Mouse (Mus musculus): ENCODE measurements around the gene Depdc5.
A peak's percentile ranks its signal among the peaks of the same experiment; 100 is the strongest.
"Not testable (repeated sequence)": the region's sequence is repeated elsewhere in the genome, so short reads cannot be mapped to it uniquely, and the experiment has no call there.

The Depdc5 gene

DNA sequence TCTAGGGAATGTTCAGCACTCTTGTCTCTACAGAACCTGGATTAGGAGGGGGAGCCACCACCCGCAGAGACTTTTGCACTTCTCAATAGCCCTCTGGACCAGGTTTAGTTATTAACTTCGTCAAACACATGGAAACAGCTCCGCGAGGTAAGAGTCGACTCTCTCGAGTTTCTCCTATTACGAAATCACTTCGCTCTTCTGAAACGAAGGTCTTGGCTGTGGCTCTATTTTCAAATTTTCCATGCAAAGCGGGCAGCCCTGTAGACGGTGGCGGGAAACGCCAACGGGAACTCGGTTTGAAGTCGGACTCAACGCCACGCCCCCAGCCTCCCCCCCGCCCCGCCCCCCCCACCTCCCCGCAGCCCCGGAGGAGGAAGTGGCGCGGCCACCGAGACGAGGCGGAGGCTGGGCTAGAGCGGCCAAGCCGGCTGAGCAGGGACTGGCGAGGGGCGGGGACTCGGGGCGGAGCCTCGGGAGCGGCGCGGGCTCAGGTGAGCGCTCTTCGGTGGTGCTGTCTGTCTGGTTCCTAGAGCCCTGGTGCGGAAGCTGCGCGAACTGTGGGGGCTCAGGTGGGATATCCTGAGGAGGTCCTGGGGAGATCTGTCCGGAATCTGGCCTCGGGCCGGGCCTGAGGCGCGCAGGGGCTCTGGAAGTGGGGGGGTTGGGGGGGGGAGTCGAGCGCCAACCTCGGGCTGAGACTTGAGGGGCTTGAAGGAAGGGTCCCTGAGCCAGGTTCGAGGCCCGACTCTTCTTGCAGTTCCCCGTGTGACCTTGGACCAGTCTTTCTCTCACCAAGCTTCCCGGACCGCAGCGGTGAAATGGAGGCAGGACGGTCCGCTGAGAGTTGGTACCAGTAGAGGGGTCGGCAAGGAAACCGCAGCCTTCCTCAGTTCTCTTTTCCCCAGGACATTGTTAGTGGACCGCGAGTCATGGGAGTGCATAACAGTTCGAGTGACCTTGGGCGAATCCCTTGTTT lies at the start of gene Depdc5:
TSS of gene Depdc5 (plus strand) at position 449 of the 976 bp plus-strand sequence.
- peak; percentile 95 for DNase-seq

DNA sequence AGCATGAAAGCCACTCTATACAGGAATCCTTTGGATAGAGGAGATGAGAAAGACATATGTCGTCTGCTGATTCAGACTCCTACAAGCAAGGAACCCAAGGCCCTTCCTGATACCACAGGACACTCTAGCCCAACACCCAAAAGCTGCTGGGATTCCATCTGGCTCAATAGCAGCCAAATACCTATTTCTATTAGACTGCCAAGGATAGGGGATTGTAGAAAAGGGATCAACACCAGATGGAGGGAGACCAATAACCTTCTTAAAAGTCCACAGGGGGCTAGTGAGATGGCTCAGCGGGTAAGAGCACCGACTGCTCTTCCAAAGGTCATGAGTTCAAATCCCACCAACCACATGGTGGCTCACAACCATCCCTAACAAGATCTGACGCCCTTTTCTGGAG lies 48.1 kb upstream of the Depdc5 start:
- no peak for DNase-seq

DNA sequence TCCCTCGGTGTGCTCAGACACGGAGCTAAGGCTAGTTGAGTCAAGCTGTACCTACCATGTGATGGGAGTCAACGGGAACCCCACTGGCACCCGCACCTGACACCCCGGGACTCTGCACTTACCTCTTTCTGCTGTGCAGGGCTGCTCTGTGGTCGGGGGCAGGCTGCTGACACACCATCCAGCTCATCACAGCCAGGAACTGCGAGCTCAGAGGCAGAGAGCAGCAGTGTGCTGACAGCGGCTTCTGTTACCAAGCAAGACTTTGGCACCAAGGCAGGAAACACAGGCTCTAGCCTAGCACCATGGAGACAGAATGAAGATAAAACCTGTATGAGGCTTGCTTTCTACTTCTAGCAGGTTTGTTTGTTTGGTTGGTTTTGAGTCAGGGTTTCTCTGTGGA lies 43.0 kb upstream of the Depdc5 start:
- no peak for DNase-seq

DNA sequence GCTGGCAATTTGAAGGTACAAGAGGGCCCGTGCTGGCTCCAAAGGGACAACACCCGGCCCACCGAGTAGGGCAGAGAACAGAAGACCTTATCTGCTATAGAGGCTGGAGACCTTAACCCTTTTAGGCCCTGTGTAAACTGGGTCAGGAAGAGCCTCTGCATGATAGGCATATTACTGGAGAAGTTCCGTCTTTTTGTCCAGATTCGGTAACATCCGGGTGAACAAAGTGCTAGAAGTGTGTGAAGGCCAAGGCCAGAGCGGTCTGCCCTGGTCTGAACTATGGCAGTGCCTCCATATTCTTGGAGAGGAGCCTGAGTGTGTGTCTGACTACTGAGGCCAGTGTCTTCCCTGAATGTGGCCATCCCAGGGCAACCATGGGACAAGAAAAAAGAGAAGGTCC lies 36.5 kb upstream of the Depdc5 start, which contains the start of gene Gm20671:
TSS of gene Gm20671 (minus strand) at position 101 of the 400 bp plus-strand sequence.
- DNase-seq = no peak

DNA sequence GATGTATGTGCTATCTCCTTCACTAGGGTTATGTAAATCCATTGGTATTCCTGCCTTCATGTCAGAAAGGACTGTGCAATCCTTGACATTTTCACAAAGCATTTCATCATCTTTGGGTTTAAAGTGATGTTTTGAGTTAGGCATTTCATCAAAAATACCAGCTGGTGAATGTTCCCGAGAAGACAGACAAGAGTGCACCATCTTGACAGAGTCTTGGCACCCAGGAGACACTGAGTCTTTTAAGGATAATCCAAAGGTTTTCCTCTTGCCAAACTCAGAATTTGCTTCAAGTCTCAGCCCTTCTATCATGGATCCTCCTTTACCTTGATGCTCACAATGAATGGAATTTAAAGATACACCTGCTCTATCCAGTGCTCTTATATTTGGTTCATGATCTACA lies 34.7 kb upstream of the Depdc5 start:
- DNase-seq = not testable (repeated sequence)

DNA sequence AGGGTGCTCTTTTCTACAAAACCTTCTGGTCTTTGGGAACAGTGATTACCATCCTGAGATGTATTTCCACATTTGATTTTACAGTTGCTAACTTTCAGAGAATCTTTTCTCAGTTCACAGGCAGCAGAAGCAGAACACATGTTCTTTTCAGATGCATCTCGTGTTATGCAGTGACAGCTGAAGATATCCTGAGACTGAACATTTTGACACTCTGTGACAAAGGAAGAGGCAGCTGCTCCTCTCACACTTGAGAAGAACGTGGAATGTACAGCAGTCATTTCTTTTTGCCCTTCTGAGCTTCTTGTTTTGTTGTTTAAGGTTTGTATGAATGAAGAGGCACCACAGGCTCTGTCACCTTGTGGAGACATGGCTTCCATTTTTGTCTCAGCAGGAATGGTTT lies 33.4 kb upstream of the Depdc5 start:
- DNase-seq = no peak

DNA sequence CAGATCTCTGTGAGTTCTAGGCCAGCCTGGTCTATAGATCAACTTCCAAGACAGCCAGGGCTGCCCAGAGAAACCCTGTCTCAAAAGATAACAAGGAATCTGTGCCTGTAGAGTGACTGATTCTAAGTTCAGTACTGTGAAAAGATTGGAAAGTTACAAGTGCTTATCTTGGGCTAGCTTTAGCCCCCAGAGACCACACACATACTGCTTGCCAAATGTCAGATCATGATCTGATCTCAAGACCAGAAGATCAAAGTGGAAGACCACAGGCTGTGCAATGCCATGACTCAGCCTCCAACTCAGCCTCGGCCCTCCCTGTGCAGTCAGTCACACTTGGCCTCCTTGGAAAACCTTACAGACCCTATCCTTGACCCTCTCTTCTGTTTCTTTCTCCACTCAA lies 29.0 kb upstream of the Depdc5 start:
- no peak for DNase-seq

DNA sequence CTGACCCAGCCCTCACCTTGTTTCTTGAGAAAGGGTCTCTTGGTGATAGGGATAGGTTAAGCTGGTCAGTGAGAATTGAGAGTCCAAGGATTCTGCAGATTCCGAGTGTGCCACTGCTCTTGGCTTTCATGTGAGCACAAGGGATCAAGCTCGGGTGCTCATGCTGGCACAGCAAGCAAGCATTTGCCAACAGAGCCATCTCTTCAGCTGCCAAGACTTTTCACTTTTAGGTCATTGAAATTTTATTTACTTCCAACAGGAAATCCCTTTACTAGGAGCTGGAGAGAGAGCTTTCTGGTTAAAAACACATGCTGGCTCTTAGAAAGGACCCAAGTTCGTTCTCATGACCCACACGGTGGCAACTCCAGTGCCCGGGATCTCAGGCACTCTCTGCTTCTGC lies 26.5 kb upstream of the Depdc5 start:
- no peak for DNase-seq

DNA sequence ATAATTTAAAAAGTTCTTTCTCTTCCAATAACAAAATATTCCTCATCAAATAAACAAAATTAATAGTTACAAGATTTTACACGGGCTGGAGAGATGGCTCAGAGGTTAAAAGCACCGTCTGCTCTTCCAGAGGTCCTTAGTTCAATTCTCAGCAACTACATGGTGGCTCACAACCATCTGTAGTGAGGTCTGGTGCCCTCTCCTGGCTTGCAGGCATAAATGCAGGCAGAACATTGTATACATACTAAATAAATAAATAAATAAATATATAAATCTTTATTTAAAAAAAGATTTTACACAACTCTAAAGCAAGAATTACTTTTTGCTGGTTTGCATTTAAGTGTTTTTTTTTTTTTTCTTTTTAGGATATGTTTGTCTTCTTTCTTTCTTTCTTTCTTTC lies 23.5 kb upstream of the Depdc5 start:
- DNase-seq = no peak

DNA sequence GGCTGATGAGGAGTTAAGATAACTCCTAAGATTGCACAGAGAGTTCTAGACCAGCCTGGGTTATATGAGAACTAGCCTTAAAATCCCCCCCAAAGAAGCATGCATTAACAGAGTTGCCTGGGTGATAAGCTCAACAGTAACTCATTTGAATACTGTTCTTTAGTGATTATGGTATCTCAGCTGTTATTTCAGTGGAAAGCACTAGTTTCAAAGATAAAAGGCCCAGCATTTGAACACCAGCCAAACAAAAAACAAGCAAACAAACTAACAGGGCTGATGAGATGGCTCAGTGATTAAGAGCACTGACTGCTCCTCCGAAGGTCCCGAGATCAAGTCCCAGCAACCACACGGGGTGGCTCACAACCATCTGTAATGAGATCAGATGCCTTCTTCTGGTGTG lies 14.3 kb upstream of the Depdc5 start:
- DNase-seq = no peak

DNA sequence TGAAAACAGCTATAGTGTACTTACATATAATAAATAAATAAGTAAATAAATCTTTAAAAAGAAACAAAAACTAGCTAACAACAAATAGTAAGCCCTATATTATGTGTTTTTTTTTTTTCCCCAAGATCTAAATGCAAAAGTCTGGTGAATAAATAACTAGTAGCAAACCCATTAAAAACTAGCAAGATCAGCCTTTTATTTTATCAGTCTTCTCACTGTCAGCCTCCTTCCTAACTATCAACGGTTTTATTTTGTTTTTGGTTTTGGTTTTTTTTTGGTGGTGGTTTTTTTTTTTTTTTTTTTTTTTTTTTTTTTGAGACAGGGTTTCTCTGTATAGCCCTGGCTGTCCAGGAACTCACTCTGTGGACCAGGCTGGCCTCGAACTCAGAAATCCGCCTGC lies 13.9 kb upstream of the Depdc5 start:
- DNase-seq = not testable (repeated sequence)

DNA sequence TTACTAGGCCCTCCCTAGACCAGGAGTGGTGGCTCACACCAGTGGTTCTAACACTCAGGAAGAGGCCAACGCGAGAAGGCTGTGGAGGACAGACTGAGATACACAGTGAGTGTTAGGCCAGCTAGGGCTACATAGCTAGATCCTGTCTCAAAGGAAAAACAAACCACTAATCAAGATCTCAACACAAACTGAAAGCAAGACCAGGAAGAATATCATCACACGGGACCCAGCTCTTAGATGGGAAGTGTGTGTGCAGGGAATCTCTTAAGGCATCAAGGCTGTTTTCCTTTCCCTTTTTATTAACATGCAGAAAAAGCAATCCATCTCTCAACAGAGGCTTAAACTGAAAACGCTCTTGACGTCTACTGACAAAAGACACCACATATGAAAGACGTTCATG lies 11.5 kb upstream of the Depdc5 start:
- no peak for DNase-seq

DNA sequence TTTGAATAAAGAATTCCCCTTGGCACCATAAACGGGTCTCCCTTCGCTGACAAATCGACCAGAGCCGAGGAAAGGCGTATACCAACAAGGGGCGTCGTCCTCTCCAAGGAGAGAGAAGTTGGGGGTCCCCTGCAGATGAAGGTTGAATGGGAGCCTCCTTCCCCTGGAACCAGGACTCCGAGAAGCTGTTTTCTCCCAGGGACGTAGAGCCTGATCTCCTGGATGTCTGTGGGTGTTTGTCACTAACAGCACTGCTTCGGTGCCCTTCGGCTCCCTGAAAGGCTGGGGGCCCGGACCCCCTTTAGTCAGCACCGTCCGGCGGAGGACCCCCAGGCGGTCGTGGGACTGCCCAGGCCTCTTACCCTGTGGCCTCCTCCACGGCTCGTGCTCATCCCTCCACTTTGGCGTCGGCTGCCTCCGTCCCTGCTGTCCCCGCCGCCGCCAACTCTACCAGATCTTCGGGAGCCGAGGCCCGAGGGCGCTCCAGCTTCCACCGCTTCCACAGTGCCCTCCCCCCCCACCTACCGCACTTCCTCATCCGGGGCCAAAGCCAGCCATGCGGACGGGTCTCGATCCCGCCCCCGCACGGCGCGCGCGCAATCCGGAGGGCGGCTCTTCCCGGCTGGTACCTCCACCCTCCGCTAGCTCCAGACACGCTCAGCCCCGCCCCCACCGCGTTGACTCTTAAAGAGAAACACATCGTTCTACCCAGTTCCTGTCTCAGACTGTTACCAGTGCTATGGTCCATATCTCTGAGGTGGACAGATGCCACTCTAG lies 9.6 kb upstream of the Depdc5 start, which contains the start of gene Prr14l:
TSS of gene Prr14l (minus strand) at position 526 of the 777 bp plus-strand sequence.
- DNase-seq = peak; percentile 97

DNA sequence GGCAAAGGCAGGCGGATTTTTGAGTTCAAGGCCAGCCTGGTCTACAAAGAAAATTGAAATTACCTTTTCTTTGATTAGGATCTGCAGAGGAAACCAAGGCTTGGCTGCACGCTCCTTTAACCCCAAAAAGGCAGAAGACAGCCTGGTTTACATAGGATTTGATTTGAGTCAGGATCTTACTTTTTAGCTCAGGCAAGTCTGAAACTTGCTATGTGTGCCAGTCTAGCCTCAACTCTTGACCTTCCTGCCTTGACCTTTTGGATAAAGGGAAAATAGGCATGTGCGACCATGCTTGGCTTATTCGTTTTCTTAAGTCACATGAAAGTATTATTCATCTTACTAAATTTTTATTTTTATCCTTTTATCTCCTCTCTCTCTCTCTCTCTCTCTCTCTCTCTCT lies 8.7 kb upstream of the Depdc5 start:
- no peak for DNase-seq

DNA sequence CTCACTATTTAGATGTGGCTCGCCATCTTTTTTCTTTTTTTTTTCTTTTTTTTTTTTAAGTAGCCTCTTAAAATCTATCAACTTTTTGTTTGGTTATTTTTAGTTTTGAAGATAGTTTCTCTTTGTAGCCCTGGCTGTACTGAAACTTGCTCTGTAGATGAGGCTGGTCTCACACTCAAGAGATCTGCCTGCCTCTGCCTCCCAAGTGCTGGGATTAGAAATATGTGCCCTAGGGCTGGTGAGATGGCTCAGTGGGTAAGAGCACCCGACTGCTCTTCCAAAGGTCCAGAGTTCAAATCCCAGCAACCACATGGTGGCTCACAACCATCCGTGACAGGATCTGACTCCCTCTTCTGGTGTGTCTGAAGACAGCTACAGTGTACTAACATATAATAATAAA lies 8.2 kb upstream of the Depdc5 start:
- not testable (repeated sequence) for DNase-seq

DNA sequence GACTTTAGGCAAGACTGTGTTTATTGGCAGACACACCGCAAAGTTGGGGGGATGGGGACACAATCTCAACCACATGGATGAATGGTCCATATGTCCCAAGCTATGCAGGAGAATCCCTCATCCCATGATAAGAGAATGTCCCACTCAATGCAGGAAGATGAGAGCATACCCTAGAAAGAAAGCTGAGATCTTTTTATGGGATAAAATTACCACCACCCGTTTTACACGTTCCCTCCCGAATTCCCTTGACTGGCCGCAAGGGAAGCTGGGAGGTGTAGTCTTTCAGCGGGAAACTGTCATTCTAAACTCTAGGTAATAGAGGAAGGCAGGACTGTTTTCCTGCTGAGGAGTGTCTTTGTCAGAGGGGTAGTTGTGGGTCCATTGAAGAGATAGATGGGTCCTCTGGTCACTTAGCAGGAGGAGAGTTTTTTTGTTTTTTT lies 5.7 kb upstream of the Depdc5 start:
- peak in 1 of 2 experiments; percentile 24 for DNase-seq

DNA sequence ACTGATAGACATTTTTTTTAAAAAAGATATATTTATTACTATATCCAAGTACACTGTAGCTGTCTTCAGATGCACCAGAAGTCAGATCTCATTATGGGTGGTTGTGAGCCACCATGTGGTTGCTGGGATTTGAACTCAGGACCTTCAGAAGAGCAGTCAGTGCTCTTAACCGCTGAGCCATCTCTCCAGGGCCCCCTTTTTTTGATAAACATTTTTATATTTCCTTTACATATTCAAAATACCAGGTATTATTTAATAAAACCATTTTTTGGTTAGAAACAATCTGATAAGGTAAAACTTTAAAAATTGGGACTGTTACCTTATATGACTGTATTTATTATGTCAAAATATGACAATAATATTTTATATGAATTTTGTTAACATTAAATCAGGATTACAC lies 2.4 kb upstream of the Depdc5 start:
- DNase-seq = no peak

DNA sequence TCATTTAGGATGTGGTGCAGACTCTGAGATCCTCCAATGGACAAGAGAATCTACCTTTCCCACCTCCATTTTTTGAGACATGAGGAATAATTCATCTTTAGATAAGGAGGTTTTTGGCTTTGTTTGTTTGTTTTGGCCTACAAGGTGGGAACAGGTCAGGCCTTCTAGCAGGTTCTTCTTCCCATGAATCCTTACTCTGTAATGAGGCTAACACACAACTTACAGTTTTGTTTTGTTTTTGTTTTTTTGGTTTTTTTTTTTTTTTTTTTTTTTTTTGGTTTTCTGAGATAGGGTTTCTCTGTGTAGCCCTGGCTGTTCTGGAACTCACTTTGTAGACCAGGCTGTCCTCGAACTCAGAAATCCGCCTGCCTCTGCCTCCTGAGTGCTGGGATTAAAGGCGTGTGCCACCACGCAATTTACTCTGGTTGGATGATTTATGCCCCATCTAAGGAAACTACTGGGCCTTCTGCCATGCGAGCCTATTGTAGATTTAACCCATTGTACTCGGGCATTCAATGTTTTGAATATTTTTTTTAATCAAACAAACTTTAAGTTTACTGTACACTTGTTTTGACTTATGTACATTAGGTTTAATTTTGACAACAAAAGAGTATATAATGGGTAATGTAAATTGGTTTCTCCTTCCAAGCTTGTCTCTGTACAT lies 900 bp upstream of the Depdc5 start:
- no peak for DNase-seq

DNA sequence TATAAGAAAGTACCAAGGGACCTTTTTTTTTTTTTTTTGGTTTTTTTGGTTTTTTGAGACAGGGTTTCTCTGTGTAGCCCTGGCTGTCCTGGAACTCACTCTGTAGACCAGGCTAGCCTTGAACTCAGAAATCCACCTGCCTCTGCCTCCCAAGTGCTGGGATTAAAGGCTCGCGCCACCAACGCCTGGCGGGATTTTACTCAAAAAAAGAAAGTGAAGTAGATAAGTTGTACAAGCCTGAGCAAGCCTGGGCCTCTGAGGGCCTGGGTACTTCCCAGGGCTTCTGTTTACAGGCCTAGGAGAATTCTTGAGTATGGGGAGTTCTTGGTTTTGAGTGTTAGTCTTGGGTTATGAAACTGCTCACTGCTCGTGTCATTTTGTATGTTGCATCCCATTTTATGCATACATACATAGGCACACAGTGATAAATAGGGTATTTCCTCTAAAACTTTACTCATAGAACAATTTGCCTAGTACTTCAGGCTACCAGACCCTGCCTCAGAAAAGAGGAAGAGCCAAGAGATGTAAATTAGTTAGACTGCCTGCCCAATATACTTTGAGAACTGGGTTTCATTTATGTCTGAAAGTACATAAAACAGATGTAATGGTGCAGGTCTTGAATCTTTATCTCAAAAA lies 6.0 kb downstream of the Depdc5 start:
- no peak for DNase-seq

DNA sequence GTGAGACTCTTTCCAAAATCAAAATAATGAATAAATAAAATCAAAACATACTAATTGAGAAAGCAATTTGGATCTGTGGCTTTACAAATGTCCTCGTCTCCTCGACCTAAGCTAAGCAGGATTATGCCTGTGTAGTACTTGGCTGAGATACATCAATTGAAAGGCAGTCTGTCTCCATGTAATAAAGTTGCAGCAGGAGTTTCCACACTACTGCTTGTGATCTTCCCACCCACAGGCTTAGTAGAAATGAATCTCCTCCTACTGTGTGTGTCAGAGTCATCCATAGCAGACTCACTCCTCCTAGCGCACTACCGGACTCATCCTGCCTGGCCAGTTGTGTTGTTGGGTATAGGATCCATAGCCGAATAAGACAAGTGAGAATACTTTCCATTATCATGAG lies 8.8 kb downstream of the Depdc5 start:
- no peak for DNase-seq

DNA sequence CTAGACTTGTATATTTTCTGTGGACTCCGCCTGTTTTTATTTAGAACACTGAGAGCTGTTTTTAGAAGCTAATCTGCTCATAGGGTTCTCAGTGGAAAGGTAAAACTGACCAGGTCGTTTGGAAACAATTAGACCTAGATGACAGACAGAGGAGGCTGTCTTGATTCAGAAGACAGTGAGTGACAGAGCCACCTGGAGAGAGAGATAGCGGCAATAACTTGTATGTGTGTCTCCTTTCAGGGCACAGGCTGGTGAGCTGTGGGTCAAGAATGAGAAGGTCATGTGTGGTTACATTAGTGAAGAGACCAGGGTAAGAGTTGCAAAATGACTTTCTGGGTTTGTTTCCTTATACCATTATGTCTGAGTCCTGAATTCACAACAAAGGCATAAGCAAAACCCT lies 23.2 kb downstream of the Depdc5 start:
- DNase-seq = no peak

DNA sequence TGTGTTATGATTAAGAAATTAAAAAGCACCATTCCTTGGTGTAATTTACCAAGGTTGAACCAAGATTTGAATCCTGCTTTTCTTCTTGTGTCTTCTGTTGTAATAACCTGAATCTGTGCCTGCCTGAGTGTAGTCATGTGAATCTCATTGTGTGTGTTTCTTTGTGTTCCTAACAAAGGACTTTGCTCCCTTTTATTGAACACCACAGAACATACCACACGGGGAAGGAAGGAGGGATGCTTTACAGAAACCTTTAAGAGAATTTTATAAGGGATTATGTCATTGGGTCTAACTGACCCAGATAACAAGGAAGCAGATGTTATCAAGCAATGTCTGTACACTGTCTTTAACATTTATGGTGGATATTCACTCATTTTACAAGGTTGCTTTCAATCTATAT lies 44.0 kb downstream of the Depdc5 start:
- no peak for DNase-seq

DNA sequence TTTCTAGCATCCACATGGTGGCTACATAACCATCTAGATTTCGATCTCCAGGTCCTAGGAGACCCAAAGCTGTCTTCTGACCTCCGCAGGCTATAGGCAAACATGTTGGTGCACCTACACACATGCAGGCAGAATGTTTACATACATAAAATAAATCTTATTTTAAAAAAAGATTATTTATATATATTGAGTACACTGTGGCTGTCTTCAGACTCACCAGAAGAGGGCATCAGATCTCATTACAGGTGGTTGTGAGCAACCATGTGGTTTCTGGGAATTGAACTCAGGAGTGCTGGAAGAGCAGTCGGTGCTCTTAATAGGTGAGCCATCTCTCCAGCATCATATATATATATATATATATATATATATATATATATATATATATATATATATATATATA lies 50.6 kb downstream of the Depdc5 start:
- no peak for DNase-seq
